Mouse (Mus musculus) skeletal muscle tissue, adult 2 months (tissue): ENCODE results near the gene Hist1h2ba.

Experiments used
- DNase-seq: peaks from one replicate; pipeline ENCODE4 v3.0.0-alpha.2; 2012; ENCODE audit warnings: low read depth, low spot score

The Hist1h2ba gene

GRCm38 (mm10) chr13:23933421-23934210 is at the start of gene Hist1h2ba:
Hist1h2ba (minus strand) TSS chr13:23934156.
- no peak for DNase-seq

DNA sequence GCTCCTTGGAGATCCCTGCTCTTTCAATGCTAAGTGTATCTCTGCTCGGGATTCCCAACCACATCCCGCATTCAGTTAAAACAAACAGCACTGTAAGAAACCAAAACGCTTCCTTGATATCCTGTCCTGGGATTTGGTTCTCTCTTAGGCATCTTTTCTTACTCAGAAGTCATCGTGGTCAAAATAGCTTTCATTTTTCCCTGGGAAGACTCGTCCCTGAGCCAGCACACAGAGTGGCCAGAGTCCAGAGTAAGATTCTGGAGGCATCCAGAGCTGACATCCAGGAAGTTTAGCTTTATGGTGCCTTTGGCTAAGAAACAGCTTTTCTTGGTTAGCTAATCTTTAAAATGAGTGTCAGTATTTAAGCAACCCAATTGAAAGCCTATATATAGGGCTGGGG is 38.3 kb upstream of the Hist1h2ba start:
- DNase-seq = no peak

DNA sequence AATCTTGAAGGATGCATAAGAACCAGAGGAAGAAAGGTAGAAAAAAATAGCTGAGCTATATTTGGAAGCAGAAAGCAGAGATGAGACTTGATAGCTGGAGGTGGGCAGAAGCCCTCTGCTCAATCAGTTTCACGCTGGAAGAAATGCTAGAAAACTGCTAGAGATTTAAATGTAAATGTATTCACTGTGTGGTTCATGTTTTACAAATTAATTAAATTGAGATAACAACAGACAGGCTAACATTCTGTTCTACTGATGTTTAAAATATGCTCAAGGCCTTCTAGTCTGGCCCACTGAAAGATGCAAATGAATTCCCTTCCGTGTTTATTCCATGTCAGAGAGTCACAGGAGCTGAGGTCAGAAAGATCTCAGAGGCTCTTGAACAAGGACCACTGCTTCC is 37.9 kb upstream of the Hist1h2ba start:
- no peak for DNase-seq

DNA sequence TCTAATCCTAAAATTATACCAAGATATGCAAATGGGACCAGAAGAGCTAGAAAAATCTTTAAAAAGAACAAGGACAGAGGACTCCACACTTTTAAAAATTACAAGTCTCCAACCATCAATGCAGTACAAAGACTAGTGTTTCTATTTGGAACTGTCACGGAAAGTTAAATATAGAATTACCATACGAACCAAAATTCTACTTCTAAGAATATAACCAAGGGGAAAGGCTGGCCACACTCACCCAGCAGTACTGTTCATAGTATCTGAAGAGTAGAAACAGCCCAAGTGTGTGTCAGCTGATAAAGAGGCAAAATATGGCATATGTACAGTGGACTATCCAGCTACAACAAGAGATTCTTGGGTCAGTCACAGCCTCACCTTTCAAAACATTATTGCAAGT is 31.0 kb upstream of the Hist1h2ba start:
- DNase-seq = no peak

- no peak for DNase-seq
Observed at GRCm38 (mm10) chr13:23959776-23960175, 25.8 kb upstream of the Hist1h2ba start.

- peak; percentile 28 for DNase-seq
Observed at GRCm38 (mm10) chr13:23950928-23951327, 17.0 kb upstream of the Hist1h2ba start.

DNA sequence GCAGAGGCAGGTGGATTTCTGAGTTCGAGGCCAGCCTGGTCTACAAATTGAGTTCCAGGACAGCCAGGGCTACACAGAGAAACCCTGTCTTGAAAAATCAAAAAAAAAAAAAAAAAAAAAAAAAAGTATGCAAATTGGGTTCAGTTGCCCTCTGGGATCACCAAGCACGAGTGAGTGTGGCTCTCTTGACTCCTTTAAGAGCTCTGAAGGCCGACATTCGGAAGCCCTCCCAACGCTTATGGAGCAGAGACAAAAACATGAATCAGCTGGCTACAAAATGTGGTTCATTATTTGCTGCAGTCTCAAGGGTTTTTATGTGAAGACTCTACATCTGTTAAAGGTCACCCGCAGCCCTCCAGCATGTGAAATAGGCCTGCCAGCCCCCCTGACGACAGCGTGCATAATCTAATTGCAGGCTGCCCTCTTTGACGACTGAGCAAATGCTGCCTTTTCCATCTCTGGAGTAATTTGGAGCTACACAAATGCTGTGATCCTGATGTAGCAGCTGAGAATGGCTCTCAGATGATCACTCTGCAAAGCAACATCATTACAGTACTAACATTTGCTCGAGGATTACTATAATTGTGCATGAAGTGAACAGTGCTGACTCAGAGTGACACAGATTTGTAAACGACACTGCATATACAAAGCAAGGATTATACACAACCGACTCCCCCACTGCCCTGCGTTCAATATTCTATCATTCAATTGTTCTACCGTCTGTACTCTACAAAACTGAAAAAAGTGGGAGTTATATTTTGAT is 15.7 kb upstream of the Hist1h2ba start:
- no peak for DNase-seq

- DNase-seq = no peak
Observed at GRCm38 (mm10) chr13:23946254-23946653, 12.3 kb upstream of the Hist1h2ba start.

- DNase-seq = no peak
Observed at GRCm38 (mm10) chr13:23942861-23943260, 8.9 kb upstream of the Hist1h2ba start.

- peak; percentile 38 for DNase-seq
Observed at GRCm38 (mm10) chr13:23940291-23940690, 6.3 kb upstream of the Hist1h2ba start.

GRCm38 (mm10) chr13:23938699-23939098 is 4.7 kb upstream of the Hist1h2ba start:
- no peak for DNase-seq

DNA sequence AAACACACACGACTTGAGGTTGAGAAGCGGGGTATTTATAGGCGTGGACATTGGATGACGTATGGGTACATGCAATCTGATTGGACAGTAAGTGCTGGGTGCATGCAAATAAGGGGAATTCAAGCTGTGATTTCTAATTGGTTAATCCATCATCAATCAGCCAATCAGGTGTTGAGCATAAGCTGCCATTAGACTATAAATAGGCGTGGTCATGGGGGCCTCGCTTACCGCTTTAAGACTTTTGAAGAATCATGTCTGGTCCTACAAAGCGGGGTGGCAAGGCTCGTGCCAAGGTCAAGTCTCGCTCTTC is 210 bp upstream of the Hist1h2ba start, which contains the start of gene Hist1h2aa:
TSS of gene Hist1h2aa (plus strand) at position 252 of the 310 bp plus-strand sequence.
- no peak for DNase-seq

- no peak for DNase-seq
Observed at GRCm38 (mm10) chr13:23930904-23931303, 3.1 kb downstream of the Hist1h2ba start.

DNA sequence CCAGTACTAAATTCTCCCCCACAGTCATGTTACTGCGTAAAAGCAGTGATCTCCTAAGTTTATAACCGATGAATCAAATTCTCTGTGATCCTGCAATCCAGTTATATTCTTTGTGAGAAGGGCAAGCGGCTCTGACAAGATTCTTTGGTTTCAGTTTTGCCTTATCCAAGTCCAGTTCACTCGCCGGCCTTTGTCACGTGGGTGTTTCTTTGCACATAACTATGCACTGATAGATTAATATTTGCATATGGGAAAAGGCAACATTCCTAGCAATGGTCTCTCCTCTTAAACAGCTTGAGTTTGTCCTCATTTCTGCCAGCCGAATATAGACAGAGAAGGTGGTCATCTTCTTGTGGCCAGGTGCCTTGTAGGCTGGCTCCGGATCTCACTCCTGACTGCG is 3.5 kb downstream of the Hist1h2ba start:
- DNase-seq = no peak

GRCm38 (mm10) chr13:23928637-23929036 is 5.3 kb downstream of the Hist1h2ba start:
- DNase-seq = no peak

DNA sequence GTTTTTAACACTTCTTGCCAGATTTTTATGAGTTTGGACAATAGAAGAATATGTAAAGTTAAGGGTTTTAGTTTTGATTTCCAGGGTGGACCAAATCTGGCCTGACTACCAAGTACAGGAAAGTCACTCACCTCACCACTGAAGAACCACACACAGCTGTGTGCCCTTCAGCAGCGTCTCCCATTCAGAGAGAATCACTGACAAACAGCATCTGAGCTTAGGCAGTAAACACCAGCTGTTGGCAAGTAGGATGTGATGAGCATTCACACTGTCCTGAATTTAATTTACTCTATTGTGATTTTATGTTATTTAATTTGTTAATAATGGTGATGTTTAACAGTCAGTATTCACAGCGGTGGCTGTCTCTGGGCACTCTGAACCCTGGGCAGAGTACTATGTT is 8.2 kb downstream of the Hist1h2ba start:
- DNase-seq = no peak

- DNase-seq = no peak
Observed at GRCm38 (mm10) chr13:23917674-23918073, 16.3 kb downstream of the Hist1h2ba start.

- peak; percentile 45 for DNase-seq
Observed at GRCm38 (mm10) chr13:23916132-23916531, 17.8 kb downstream of the Hist1h2ba start.

DNA sequence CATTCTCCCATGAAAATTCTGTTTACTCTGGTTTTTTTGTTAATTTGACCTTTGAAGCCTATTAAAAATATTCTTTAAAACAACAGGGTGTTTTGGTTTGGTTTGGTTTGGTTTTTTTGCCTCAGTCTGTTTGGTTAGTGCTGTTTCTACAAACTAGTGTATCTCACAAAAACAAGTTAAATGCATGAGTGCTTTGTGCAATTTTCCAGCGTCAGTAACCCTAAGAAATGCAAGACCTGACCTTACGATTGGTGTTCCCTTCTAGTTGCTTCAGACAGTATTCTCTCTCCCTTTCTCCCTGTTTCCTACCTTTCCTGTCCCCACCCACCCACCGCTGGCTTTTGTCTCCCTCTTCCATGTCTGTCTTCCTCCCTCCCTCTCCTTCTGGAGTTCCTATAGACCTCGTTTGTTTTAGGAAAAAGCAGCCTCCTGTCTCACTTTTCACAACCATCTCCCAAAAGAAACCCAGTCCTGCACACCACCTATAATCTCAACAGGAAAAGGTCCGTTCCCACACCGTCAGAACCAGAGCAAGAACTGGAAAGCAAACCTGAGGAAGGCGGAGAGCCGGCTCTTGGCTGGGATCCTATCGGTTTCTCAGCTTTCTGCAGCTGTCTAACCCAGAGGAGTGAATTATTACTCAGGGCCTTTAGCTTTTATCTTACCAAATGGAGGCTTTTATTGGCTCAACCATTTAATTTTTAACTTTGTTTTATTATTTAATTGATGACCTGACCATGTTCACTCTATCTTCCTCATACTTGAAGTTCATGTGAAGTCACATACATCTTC is 19.4 kb downstream of the Hist1h2ba start, which contains the start of gene Slc17a4:
TSS of gene Slc17a4 (minus strand) at position 634 of the 792 bp plus-strand sequence.
- no peak for DNase-seq

GRCm38 (mm10) chr13:23913791-23914306 is 20.1 kb downstream of the Hist1h2ba start:
- DNase-seq = peak; percentile 14

DNA sequence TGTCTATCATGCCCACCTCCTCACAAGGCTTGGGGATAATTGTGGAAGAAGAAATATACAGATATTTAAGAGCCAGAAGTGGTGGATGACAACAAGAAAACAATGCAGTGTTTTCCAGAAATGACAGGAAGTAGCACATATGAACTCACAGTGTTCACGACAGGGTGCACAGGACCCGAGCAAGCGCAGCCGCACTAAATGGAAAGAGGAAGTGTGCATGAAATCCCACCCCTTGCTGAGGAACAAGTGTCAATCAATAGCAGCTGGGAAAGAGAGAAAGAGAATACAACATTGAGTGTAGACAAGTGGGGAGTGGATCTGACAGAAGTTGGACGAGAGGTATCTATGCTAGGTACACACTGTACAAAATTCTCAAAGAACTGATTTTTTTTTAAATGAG is 22.6 kb downstream of the Hist1h2ba start:
- peak; percentile 15 for DNase-seq

DNA sequence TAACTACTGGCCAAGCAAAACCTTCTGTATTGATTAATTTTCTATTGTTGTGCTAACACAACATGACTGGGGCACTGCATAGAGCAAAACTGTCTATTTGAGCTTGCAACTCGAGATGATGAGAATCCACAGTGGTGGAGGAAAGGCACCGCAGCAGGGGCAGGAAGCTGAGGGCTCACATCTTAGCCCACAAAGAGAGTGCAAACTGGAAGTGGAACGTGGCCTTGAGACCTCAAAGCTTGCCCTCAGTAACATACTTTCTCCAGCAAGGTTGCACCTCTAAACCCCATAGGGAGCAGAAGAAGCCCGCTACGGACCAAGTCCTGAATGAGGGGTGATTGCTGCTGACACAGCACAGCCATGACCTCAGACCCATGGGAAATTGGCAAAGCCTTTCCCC is 23.8 kb downstream of the Hist1h2ba start:
- no peak for DNase-seq
